Mouse (Mus musculus) brown adipose tissue, adult 24 weeks (tissue): ENCODE results near the gene Sptbn1. TPM values are rescaled to one million over a fixed set of nuclear protein-coding genes. Genes with fewer than 3 reads are reported as not detected.

Source experiments
- H3K27ac ChIP-seq: fragments of 200-500 bp; replicated peaks from 2 replicates; pipeline ENCODE4 v1.5.1; 2012; ENCODE audit warnings: low read depth, mild to moderate bottlenecking, low read length
- H3K4me1 ChIP-seq: fragments of 200-500 bp; 2 replicates; pipeline ENCODE4 v1.6.1; 2012; ENCODE audit warnings: low read length, mixed read lengths; ENCODE audit not compliant: control insufficient read depth, insufficient read depth, insufficient read length
- H3K4me3 ChIP-seq: fragments of 200-500 bp; 2 replicates; pipeline ENCODE4 v1.5.1; 2012; ENCODE audit warnings: low read depth, mild to moderate bottlenecking, low read length, moderate library complexity; ENCODE audit not compliant: insufficient read depth
- polyA plus RNA-seq: library from polyadenylated mRNA; stranded (reverse); fragments of >200 nt; gene quantifications from 2 replicates; pipeline ENCODE4 v1.2.4, GENCODE M21; 2012; ENCODE audit not compliant: missing spikeins, insufficient read depth, insufficient read length

The Sptbn1 gene
- polyA plus RNA-seq, 1 experiment: 225 TPM

- no peak overlapping the region for H3K4me3 ChIP-seq
- no peak overlapping the region for H3K27ac ChIP-seq
Observed at GRCm38 (mm10) chr11:30129339-30129738, 138.6 kb downstream of the Sptbn1 start.

GRCm38 (mm10) chr11:30126840-30127239 is 141.1 kb downstream of the Sptbn1 start:
- Histone ChIP-seq H3K27ac (no peak overlapping the region), H3K4me1 (no peaks in the 10 kb centered on the region), H3K4me3 (no peak overlapping the region)

More at GRCm38 (mm10) chr11:30129339-30129738, 138.6 kb downstream of the Sptbn1 start:
- no peaks in the 10 kb centered on the region for H3K4me1 ChIP-seq

- Histone ChIP-seq H3K4me1 (no peaks in the 10 kb centered on the region), H3K27ac (no peak overlapping the region), H3K4me3 (no peak overlapping the region)
Observed at GRCm38 (mm10) chr11:30118038-30118437, 149.9 kb downstream of the Sptbn1 start.

GRCm38 (mm10) chr11:30113631-30114030 is 154.3 kb downstream of the Sptbn1 start:
- H3K4me1 ChIP-seq: no peaks in the 10 kb centered on the region
- no peak overlapping the region for H3K4me3 ChIP-seq
- H3K27ac ChIP-seq: no peak overlapping the region

GRCm38 (mm10) chr11:30110634-30111033 is 157.3 kb downstream of the Sptbn1 start:
- Histone ChIP-seq H3K4me1 (no peaks in the 10 kb centered on the region), H3K4me3 (no peak overlapping the region), H3K27ac (no peak overlapping the region)

GRCm38 (mm10) chr11:30104177-30104576 is 163.8 kb downstream of the Sptbn1 start:
- H3K4me1 ChIP-seq: no peaks in the 10 kb centered on the region

GRCm38 (mm10) chr11:30102594-30102993 is 165.4 kb downstream of the Sptbn1 start:
- Histone ChIP-seq H3K27ac (no peak overlapping the region), H3K4me1 (no peaks in the 10 kb centered on the region), H3K4me3 (no peak overlapping the region)

More at GRCm38 (mm10) chr11:30104177-30104576, 163.8 kb downstream of the Sptbn1 start:
- H3K27ac ChIP-seq: no peak overlapping the region
- no peak overlapping the region for H3K4me3 ChIP-seq

- Histone ChIP-seq H3K4me3 (no peak overlapping the region), H3K27ac (no peak overlapping the region), H3K4me1 (no peaks in the 10 kb centered on the region)
Observed at GRCm38 (mm10) chr11:30101796-30102195, 166.2 kb downstream of the Sptbn1 start.

GRCm38 (mm10) chr11:30101162-30101561 is 166.8 kb downstream of the Sptbn1 start:
- Histone ChIP-seq H3K4me1 (no peaks in the 10 kb centered on the region), H3K4me3 (no peak overlapping the region), H3K27ac (no peak overlapping the region)

- no peak overlapping the region for H3K27ac ChIP-seq
- H3K4me1 ChIP-seq: no peaks in the 10 kb centered on the region; the same call in 1 of the 2 replicates
- H3K4me3 ChIP-seq: no peak overlapping the region
Observed at GRCm38 (mm10) chr11:30099916-30100315, 168.1 kb downstream of the Sptbn1 start.

- no peak overlapping the region for H3K4me3 ChIP-seq
- no peaks in the 10 kb centered on the region; the same call in 1 of the 2 replicates for H3K4me1 ChIP-seq
- H3K27ac ChIP-seq: peak overlapping the region; percentile 67; the same call in 1 of the 2 replicates
Observed at GRCm38 (mm10) chr11:30095212-30095773, 172.7 kb downstream of the Sptbn1 start.

GRCm38 (mm10) chr11:30091892-30092291 is 176.1 kb downstream of the Sptbn1 start:
- H3K4me3 ChIP-seq: no peak overlapping the region
- no peaks in the 10 kb centered on the region; the same call in 1 of the 2 replicates for H3K4me1 ChIP-seq
- H3K27ac ChIP-seq: no peak overlapping the region

GRCm38 (mm10) chr11:30085114-30085513 is 182.9 kb downstream of the Sptbn1 start:
- Histone ChIP-seq H3K4me3 (no peak overlapping the region), H3K4me1 (no peaks in the 10 kb centered on the region), H3K27ac (no peak overlapping the region)

- no peak overlapping the region for H3K4me3 ChIP-seq
- no peak overlapping the region for H3K27ac ChIP-seq
- H3K4me1 ChIP-seq: no peaks in the 10 kb centered on the region
Observed at GRCm38 (mm10) chr11:30057299-30057698, 210.7 kb downstream of the Sptbn1 start.
